Mouse (Mus musculus): ENCODE data around the gene Thoc7. TPM values are rescaled to one million over a fixed set of nuclear protein-coding genes. Genes with fewer than 3 reads are reported as not detected.
"Not testable (repeated sequence)": the region's sequence is repeated elsewhere in the genome, so short reads cannot be mapped to it uniquely, and the experiment has no call there.

Thoc7 gene
- total RNA-seq, 1 experiment from 2014 or later, result 342 TPM

DNA sequence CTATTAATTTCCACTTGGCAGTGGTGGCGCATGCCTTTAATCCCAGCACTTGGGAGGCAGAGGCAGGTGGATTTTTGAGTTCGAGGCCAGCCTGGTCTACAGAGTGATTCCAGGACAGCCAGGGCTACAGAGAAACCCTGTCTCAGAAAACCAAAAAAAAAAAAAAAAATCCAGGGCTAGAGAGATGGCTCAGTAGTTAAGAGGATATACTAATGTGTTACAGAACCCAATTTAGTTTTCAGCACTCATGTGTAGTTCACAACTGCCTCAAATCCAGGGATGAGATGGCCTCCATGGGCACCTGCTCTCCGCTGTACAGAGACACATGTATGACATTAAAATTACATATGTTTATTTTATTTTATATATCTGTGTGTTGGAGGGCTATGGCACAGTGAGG is 9.5 kb downstream of the Thoc7 start:
- not testable (repeated sequence) for ATAC-seq (replicated peaks in 1 of 2; ENCODE audit: insufficient read depth in 1 of 2, low FRiP score in 2 of 2, low TSS enrichment in 1 of 2, low read depth in 1 of 2, poor library complexity in 2 of 2, severe bottlenecking in 2 of 2)

DNA sequence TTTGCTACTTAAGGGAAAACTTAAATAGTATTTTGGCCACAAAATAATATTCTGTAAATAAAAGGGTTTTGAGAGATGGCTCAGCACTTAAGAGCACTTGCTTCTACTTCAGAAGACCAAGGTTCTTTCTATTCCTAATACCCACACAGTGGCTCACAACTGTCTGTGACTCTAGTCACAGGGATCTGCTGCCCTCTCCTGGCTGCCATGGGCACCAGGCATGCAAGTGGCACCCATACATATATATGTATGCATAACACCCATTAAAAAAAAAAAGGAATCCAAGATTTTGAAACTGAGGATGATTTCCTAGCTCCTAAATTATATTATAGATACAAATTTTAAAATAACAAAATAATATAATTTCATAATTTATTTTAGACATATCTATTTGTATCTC is 11.3 kb downstream of the Thoc7 start:
- peak; percentile 68 to 87; a peak in 3 of 4 replicates for ATAC-seq (replicated peaks in 1 of 2; ENCODE audit: insufficient read depth in 1 of 2, low FRiP score in 2 of 2, low TSS enrichment in 1 of 2, low read depth in 1 of 2, poor library complexity in 2 of 2, severe bottlenecking in 2 of 2)

DNA sequence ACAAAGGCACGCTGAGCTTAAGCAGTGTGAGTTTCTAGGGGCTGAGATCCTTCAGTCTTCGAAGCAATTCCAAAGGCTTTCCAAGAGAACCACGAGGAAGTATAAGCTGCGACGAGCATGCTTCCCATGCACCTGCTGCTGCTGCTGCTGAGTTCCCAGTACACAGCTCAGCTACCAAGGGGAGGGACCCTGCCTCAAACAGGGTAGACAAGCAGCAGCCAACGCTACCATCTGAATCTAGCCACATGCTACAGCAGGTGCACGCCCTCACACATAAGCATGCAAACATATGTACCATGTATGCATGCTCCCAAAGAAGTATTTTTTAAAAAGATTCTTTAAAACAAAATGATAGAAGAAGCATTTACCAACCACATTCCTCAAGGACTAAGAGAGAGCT is 13.3 kb downstream of the Thoc7 start:
- no peak for ATAC-seq (replicated peaks in 1 of 2; ENCODE audit: insufficient read depth in 1 of 2, low FRiP score in 2 of 2, low TSS enrichment in 1 of 2, low read depth in 1 of 2, poor library complexity in 2 of 2, severe bottlenecking in 2 of 2)

DNA sequence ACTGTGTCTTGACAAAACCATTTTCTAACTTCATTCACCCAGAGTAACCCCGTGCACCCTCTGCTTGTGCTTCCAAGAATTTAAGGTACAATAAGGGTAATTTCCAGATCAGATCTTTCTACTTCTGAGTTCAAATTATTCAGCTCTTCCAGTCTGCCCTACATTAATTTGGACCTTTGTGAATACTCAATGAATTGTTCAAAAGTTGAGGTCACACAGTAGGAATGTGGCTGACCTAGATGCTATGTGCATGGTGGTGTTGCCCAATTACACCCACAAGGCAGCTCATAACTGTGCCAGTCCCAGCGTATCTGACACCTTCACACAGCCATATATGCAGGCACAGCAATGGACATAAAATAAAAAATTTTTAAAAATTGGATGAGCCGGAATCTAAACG is 17.0 kb downstream of the Thoc7 start:
- no peak for ATAC-seq (replicated peaks in 1 of 2; ENCODE audit: insufficient read depth in 1 of 2, low FRiP score in 2 of 2, low TSS enrichment in 1 of 2, low read depth in 1 of 2, poor library complexity in 2 of 2, severe bottlenecking in 2 of 2)

DNA sequence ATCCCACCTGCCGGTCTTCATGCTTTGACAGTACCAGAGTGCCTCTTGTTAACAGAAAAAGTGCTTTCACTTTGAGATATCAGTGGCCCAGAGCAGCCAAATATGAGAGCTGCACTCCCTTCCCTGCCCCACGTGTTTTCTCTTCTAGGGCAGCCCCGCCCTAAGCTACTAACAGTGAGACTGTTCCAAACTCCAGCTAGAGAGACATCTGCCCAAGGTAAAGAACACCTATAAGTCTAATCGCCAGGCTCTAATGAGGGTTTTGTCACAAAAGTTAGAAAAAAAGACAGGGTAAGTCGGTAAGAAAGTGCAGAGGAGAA is 27.6 kb downstream of the Thoc7 start:
- peak; percentile 35 to 36; a peak in 1 of 4 replicates for ATAC-seq (replicated peaks in 1 of 2; ENCODE audit: insufficient read depth in 1 of 2, low FRiP score in 2 of 2, low TSS enrichment in 1 of 2, low read depth in 1 of 2, poor library complexity in 2 of 2, severe bottlenecking in 2 of 2)

DNA sequence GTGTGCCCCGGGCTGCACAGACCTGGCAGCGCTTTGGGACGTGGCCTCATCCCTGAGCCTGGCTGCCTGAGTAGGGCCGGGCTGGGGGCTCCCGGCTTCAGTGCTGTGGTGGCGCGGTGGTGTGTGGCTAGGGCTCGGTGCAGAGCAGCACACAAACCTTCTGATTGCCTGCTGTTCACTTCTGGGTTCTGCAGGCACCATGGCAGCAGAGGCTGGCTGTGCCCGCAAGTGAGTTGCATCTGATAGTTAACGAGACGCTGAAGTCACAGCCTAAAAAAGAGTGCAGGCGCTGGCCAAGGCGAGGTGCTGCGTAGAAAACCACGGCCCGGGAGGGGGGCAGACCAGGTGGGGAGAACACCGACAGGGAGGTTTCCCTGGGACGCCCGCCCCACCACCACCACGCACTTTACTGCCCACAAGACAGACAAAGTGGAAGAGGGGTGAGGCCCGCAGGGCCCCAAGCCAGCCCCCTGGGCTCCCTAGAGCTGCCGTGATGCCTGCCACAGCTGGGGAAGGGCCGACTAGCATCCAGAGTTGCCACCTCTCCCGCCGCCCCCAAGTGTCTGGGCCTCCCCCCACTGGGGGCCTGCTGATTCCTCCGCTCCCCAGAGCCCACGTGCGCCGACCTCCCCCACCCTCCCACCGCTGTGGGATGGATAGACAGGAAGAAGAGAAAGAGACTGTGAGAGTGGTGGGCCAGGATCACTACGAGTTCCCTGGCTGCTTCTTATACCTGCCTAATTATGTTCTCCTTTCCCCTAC is 28.2 kb downstream of the Thoc7 start:
- peak; percentile 77 to 80 for ATAC-seq (replicated peaks in 1 of 2; ENCODE audit: insufficient read depth in 1 of 2, low FRiP score in 2 of 2, low TSS enrichment in 1 of 2, low read depth in 1 of 2, poor library complexity in 2 of 2, severe bottlenecking in 2 of 2)

DNA sequence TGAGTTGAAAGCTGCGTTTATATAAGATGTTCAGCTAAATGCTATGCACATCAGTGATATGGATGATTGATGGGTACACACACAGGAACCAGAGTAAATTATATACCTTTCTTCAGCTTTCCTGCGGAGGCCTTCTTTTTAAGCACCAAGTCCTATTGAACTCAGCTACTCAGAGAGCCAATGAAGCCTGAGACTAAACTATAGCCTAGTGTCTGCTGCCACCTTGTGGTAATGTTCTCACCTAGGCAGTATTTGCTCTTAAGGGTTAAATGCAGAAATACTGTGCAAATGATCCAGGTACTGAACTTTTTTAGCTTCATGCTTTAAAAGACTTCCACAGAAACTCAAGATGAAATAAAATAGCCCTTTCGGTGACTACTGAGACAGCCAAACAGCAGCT is 44.0 kb downstream of the Thoc7 start:
- ATAC-seq (replicated peaks in 1 of 2; ENCODE audit: insufficient read depth in 1 of 2, low FRiP score in 2 of 2, low TSS enrichment in 1 of 2, low read depth in 1 of 2, poor library complexity in 2 of 2, severe bottlenecking in 2 of 2), result peak; percentile 91 to 93

DNA sequence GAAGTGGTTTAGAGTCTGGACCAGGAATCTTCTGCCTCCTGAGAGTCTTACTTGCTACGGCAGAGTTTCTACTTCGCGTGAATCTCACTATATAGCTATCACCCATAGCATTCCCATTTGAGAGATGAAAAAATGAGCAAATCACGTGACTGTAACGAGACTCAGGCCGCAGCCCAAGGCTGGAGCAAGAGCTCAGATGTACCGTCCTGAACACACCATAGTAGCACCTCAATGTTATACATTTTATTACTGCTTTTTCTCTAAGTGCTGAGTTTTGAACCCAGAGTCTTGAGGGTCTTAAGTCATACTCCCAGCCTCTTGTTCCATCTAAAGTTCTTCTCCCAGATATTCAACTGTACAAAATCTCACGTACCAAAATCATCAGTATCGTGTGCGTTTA is 44.4 kb downstream of the Thoc7 start:
- no peak for ATAC-seq (replicated peaks in 1 of 2; ENCODE audit: insufficient read depth in 1 of 2, low FRiP score in 2 of 2, low TSS enrichment in 1 of 2, low read depth in 1 of 2, poor library complexity in 2 of 2, severe bottlenecking in 2 of 2)

DNA sequence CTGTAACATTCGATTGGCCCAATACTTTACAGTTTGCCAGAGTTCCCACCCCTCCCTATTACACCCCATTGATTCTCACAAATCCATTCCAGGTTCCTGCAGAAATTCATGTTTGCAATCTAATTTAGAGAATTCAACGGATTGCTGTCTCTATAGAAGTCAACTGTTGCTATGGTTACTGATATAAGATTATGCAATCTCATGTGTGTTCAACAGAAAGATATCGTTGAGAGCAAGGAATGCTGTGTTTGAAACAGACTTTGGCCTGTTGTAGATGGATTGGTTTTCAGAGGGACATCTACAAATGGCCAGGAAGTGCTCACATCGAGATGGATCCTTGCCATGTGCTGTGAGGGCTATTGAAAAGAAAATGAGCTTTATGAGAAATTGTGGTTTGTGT is 46.4 kb downstream of the Thoc7 start:
- no peak for ATAC-seq (replicated peaks in 1 of 2; ENCODE audit: insufficient read depth in 1 of 2, low FRiP score in 2 of 2, low TSS enrichment in 1 of 2, low read depth in 1 of 2, poor library complexity in 2 of 2, severe bottlenecking in 2 of 2)

DNA sequence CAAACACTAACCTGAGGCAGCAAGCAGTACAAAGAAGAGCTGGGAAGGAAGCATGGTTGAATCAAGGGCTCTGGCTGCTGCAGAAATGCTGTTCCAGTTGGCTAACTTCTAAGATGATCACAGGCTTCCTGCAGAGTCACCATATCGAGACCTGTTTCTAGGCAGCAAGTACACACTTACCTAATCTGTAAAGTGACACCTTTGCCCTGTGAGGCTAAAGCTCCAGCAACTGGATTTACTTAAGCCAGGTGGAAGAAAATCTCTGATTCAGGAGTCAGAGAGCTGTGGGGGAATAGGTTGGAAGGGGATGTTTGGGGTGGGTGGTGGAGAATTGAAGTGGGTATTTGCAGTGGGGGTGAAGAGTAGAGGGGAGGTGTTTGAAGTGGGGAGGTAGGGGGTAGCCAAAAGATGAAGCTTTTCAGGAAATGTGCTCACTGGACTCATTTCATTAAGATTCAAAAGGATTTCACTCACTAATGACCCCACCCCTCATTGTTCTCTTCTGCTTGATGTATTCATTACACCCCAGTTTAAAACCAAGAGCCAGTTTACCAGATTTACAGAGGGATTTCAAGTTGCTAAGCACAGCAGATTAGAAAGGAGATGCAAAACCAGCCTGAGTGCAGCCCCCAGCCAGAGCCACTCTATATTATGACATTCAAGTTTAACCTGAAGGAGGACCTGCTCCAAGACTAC is 47.1 kb downstream of the Thoc7 start, which contains the start of gene Gm281:
TSS of gene Gm281 (minus strand) at position 92 of the 696 bp plus-strand sequence.
- no peak for ATAC-seq (replicated peaks in 1 of 2; ENCODE audit: insufficient read depth in 1 of 2, low FRiP score in 2 of 2, low TSS enrichment in 1 of 2, low read depth in 1 of 2, poor library complexity in 2 of 2, severe bottlenecking in 2 of 2)

DNA sequence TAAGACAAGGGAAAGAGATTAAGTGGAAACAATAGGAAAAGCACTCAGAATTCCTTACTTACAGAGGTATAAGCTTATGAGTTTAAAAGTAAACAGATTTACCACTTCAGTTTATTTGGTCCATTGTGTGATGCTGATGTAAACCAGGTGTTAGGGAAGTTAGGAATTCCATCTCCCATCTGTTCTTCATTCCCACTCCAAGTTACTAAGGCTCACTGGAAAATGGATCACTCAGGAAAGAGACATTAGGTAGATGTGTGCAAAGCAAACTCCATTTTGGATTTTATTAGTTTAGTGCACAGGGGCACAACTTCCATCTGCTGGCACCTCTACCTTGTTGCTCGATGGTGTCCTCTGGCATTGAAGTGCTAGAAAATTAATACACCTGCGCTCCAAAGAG is 51.5 kb downstream of the Thoc7 start:
- ATAC-seq (replicated peaks in 1 of 2; ENCODE audit: insufficient read depth in 1 of 2, low FRiP score in 2 of 2, low TSS enrichment in 1 of 2, low read depth in 1 of 2, poor library complexity in 2 of 2, severe bottlenecking in 2 of 2), result no peak

DNA sequence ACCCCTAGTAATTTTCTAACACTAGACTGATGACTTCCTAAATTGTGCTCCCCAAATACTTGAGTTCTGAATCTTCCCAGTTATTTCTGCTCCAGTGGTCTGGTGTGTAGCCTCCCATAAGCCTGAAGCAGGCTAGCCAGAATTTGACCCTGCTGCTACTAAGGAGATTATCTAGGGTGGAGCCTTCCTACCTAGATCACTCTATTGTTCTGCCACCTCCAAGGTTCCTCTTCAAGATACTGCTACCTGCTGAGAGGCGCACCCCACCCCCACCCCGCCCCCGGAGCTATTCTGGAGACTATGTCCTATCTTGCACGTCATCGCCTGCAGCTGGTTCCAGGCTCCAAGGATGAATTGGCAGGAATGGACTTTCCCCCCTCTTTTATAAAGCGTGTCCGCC is 54.5 kb downstream of the Thoc7 start:
- no peak for ATAC-seq (replicated peaks in 1 of 2; ENCODE audit: insufficient read depth in 1 of 2, low FRiP score in 2 of 2, low TSS enrichment in 1 of 2, low read depth in 1 of 2, poor library complexity in 2 of 2, severe bottlenecking in 2 of 2)

DNA sequence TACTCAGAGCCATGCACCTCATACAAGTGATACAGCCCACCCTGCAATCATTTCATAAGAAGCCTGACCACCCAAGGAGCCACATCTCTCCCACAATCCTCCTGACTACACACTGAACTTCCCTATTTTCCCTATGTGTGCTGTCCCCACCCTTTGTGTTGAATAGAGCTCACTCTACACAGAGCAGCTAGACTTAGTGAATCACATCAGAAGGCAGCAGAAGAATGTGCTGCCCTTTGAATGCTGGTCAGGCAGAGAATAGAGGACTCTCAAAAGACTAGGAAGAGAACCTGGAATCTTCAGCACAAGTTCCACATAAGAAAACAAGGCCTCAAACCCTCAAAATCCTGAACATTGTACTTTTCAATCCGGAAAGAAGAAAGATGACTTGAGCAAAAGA is 55.2 kb downstream of the Thoc7 start:
- no peak for ATAC-seq (replicated peaks in 1 of 2; ENCODE audit: insufficient read depth in 1 of 2, low FRiP score in 2 of 2, low TSS enrichment in 1 of 2, low read depth in 1 of 2, poor library complexity in 2 of 2, severe bottlenecking in 2 of 2)

DNA sequence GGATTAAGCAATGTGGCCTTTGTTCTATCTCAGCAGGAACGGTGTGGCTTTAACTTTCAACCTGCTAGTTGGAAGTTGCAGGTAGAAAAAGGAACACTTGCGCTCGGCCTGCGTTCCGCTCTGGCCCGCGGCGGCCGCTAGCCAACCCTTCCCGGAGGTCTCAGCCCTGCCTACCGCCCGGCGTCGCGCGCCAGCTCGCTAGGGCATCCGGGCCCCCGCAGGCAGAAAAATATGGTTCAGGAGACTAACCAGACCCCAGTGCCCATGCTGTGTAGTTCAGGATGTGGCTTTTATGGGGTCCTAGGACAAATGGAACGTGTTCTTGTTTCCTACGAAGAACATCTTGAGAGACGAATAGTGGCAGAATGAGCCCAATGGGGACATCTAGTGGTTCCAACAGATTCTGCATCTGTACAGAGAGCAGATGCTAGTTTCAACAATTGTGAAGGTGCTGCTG is 60.0 kb downstream of the Thoc7 start:
- ATAC-seq (replicated peaks in 1 of 2; ENCODE audit: insufficient read depth in 1 of 2, low FRiP score in 2 of 2, low TSS enrichment in 1 of 2, low read depth in 1 of 2, poor library complexity in 2 of 2, severe bottlenecking in 2 of 2), result peak; percentile 85 to 92

Other genes starting within 250 kb of the Thoc7 start
- gene Gm281, start 47.4 kb downstream of the Thoc7 start, total RNA-seq (2017), result not detected in 2 replicates
- 25.4 and 33.5 TPM in 2 replicates for gene Atxn7, start 412 bp downstream of the Thoc7 start, total RNA-seq (2017)
- gene Psmd6, start 159.1 kb upstream of the Thoc7 start, total RNA-seq (2017), result 176 and 229 TPM in 2 replicates
- gene Olfr720, start 225.0 kb upstream of the Thoc7 start, total RNA-seq (2017), result not detected in 2 replicates

Data from hematopoietic stem cell, adult 5-6 weeks (primary cell).